Mouse (Mus musculus): ENCODE data around the gene Prkg1.

Gene Prkg1

DNA sequence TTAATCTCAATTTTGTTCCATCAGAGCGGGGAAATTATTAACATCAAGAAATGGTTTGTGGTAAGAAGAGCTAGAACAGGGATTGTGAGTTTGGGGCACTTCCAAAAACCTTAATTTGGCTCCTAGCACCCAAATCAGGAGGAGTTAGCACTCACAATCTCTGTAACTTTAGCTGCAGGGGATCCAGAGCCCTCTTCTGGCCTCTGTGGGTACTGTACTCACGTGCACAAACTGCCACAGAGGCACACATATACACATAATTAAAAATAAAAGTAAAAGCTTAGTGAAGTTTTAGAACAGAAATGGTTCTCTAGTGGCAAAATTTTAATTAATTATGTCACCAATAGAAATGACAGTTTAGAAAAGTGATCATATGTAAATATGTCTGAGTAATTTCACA is 614.9 kb downstream of the Prkg1 start:
- no peak for DNase-seq (ENCODE audit: low read depth, low spot score)

DNA sequence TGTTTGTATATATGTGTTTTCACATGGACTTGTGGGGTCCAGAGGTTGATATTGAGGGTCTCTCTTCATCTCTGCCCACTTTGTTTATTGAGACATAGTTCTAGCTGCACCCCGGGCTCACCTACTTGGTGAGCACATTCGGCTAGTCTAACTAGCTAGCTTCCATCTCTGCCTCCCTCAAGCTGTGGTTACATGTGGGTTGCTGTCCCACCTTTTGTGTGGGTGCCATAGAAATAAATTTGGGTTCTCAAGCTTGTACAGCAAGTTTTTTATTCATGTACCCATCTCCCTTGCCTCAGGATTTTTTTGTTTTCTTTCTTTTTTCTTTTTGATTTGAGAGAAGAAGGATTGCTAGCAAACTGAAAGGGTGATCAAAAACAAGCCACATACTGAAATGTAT is 617.4 kb downstream of the Prkg1 start:
- DNase-seq (ENCODE audit: low read depth, low spot score): no peak

DNA sequence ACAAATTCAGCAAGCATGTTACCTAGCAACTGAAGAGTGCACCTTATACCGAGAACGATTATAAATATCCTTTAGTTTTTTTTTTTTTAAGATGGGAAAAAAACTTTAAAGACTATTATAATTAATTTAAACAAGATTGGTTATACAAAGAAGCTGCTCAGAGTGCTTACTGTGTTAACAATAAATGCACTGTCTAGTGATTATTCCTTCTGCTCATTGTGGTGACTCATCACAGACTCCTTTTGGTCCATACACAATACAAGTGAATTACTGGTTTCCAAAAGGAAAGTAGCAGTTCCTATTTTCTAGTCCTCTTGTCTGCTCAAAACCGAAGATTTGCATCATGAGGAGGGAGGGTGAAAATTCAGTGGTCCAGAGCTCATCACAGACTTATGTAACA is 618.7 kb downstream of the Prkg1 start:
- no peak for DNase-seq (ENCODE audit: low read depth, low spot score)

DNA sequence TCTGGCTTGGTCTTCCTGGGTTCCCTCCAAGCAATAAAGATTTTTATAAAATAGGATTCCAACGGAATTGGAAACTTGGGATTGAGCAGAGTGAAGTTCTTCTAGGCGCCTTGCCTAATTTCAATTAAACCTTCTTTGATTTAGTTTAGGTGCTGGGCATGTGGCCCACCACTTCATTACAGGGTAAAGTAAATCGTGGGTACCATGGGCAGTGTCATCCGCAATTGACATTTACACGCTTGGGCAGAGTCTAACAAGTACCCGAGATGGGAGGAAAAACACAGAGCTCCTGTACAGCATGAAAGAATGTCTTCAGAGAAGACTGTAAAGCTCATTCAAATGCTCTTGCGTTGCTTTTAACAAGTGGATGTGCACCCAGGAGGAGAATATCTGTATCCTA is 622.9 kb downstream of the Prkg1 start:
- no peak for DNase-seq (ENCODE audit: low read depth, low spot score)

DNA sequence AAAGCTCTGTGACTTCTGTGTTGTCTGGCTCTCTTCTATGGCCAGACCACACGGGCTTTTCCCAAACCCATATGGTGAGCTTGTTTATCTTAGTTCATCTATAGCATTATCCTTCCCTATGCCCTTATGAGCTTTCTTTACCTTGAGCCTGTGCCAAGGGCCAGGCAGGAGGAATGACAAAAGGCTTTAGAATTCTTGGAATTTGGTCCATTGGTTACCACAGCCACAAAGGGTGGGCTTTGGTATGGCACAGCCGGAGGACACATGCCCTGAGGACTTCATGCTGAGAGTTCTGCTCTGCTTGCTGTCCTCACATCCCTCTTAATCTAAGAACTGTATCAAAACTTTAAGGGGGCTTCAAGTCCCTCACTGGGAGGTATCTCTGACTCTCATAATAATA is 628.5 kb downstream of the Prkg1 start:
- no peak for DNase-seq (ENCODE audit: low read depth, low spot score)

DNA sequence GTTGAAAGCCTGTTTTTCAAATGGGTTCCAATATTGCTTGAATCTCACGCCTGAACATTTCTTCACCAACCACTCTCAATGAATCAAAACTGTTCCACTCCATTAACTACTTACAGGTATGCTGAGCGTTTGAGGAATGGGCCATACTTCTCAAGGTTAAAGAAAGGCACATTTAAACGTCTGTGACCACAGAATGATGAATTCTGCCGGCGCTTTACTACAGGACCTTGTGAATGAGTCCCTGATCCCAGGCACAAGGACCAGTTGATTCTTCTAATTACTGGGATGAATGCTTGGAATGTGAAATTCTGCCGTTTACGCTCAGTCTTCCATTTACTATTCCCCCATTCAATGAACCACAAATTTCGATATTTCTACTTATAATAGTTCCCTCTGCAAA is 632.2 kb downstream of the Prkg1 start:
- DNase-seq (ENCODE audit: low read depth, low spot score): no peak

DNA sequence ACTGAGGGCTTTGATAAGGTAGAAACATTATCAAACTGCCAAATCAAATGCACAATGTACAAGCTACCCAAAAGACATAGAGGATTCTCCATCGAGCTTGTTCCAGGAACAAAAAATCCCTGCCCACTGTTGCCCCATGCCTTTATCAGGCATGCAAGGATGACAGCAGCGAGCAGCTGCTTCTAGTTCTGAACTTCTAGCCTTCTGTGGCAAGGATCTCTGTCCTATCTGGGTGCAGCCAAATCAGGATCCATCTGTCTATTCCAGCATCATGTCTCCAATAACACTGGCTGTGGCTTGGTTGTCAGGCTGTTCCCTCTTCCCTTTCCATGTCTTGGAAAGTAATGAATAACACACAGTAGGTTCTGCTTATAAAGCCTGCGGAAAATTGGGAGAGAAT is 640.2 kb downstream of the Prkg1 start:
- DNase-seq (ENCODE audit: low read depth, low spot score): no peak

DNA sequence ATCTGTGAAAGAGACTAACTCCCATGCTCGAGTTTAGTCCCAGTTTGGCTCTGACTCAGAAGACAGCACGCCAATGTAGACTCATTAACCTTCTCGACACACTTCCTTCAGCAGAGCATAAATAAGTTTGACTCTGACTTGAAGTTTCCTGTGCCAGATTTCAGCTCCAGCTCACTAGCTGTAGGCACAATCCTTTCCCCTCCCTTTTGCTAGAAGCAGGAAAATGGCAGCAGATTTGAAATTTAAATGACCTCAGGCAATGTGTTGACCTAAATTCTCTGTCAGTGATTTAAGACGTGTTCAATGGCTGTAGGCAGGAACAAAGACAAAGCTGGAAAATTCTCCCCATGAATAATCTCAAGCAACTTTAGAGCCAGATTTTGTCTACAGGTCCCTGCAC is 650.1 kb downstream of the Prkg1 start:
- no peak for DNase-seq (ENCODE audit: low read depth, low spot score)

DNA sequence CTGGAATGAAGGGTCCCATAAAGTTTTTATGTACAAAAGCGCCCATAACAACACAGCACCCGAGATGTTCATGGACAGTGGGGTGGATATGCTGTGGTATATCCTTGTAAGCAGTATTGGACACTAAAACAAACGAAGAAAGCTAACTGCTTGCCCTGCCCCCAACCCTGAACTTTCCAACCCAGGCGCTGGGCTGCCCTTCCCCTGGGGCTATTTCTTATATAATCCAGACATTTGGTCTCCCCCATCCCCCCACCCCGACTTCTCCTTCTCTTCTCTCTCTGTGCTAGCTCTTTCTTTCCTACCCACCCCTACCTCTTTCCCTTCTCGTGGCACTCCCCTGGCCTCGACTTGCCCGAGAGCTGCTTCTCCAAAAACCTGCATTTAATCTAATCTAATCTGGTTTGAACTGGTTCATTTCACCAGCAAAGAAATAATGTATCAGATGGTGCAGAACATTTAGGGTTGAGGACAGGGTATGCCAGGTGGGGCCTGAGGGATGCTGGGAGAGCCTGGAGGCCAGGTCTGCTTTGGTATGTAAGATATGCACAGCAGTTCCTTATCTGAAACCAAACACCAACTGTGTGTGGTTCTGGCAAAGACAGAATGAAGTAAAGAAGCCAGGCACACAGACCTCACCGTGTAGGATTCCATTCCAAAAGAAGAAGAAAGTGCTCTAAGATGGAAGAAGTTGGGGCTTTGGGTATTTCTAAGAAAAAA is 657.8 kb downstream of the Prkg1 start:
- DNase-seq (ENCODE audit: low read depth, low spot score): no peak

DNA sequence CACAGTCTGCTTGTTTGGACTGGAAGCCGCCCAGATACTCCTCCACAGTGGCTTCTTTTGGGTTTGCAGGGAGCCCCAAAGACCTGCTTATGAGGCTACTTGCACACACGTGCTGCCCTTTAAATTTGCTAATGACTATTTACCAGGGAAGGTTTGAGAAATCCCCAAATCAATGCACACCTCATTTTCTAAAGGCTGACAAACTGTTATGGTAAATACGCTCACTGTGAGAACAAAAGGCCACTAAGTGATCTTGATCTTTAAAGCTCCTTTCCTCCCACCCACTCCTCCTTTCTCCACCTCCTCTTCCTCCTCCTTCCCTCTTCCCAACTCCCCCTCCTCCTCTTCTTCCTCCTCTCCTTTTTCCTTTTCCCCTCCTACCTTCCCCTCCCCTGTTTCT is 658.8 kb downstream of the Prkg1 start:
- no peak for DNase-seq (ENCODE audit: low read depth, low spot score)

DNA sequence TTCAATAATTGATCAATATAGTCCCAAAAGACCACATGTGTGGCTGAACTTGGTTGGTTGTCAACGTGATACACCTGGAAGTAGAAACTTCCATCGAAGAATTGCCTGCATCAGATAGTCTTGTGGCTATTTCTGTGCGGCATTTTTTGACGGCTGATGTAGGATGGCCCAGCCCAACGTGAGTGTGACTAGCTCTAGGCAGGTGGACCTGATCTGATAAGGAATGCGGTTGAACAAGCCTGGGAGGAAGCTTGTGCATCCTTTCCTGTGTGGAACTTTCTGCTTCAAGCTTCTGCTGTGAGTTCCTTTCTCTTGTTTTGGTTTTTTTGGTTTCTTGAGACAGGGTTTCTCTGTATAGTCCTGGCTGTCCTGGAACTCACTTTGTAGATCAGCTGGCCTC is 660.1 kb downstream of the Prkg1 start:
- DNase-seq (ENCODE audit: low read depth, low spot score): no peak

DNA sequence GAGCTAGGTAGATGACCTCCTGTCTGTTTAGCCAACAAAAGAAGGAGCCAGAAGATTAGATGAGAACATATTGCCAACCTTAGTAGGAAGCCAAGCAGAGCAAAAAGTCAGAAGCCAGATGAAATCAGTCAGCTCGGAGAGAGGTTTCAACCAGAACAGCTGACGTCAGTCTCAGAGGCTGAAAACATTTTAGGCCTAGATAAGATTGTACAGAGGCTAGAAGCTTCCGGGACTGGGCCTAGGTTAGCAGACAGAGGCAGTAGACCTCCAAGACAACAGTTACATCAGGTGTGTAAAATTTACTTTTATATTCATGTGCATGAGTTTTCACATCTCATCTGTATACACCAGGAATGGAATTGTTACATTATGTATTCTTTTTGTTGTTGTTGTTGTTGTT is 665.5 kb downstream of the Prkg1 start:
- no peak for DNase-seq (ENCODE audit: low read depth, low spot score)

DNA sequence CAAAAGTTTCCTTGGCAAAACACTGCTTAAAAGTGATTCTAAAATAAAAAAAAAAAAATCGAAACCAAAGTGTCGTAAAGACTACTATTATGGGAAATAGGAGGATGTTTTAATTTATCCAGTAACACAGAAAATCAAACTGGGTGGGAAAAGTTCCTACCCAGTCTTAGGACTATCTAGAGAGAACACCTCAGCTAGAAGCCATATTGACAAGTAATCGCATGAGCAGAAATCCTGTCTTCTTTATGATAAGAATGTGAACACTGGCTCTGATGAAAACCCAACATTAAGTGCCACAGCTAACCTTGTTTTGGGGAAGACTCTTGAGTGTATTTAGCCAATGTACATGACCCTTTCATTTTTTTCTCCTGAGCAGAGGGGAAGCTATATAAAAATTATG is 667.0 kb downstream of the Prkg1 start:
- DNase-seq (ENCODE audit: low read depth, low spot score): no peak

DNA sequence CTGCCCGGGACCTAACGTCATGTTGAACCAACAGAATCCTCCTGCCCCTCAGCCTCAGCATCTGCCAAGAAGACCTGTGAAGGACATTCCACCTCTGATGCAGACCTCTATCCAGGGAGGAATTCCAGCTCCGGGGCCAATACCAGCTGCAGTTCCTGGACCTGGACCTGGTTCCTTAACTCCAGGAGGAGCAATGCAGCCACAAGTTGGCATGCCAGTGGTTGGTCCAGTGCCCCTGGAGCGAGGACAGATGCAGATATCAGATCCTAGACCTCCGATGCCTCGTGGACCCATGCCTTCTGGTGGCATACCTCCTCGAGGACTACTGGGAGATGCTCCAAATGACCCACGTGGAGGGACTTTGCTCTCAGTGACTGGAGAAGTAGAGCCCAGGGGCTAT is 681.1 kb downstream of the Prkg1 start:
- no peak for DNase-seq (ENCODE audit: low read depth, low spot score)

DNA sequence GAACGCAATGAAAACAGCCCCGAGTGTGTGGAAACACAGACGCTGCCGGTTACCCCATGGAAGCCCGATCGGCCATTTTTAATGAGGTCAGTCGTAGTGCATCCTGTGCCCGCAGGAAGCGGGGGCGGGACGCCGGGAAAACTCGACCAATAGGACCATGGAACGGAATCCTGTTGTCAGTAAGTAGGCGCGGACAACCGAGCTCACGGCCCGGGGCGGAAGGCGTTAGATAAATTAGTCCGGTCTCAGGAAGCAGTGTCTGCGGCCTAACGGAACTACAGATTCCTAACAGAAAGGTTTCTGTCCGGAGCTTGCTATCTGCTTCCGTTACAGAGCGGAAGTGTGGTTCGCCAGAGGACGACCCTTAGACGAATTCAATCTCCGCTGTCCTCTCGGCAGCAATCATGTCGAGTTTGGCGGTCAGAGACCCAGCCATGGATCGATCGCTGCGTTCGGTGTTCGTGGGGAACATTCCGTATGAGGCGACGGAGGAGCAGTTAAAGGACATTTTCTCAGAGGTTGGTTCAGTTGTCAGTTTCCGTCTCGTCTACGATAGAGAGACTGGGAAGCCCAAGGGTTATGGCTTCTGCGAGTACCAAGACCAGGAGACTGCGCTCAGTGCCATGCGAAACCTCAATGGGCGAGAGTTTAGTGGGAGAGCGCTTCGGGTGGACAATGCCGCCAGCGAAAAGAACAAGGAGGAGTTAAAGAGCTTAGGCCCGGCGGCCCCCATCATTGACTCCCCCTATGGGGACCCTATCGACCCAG is 682.0 kb downstream of the Prkg1 start, which contains the start of gene Cstf2t:
Gene Cstf2t (plus strand): TSS at position 176 of the 768 bp plus-strand sequence.
- DNase-seq (ENCODE audit: low read depth, low spot score): peak; percentile 92

DNA sequence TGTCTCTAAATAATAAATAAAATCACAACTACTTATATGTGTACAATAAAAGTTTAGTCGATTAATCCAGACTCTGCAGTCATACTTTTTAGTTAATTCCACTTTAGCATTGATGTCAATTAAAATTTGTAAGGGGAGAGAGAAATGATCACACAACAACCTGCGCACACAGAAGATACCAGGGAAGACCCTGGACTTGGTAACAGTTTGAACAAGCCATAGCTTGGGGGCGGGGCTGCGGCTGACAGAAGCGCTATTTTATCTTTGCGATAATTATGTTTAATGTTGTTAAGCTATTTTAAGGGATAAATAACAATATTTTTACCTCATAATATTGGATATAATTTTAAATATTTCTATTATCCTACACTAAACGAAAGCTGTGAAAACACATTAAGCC is 682.6 kb downstream of the Prkg1 start:
- no peak for DNase-seq (ENCODE audit: low read depth, low spot score)

DNA sequence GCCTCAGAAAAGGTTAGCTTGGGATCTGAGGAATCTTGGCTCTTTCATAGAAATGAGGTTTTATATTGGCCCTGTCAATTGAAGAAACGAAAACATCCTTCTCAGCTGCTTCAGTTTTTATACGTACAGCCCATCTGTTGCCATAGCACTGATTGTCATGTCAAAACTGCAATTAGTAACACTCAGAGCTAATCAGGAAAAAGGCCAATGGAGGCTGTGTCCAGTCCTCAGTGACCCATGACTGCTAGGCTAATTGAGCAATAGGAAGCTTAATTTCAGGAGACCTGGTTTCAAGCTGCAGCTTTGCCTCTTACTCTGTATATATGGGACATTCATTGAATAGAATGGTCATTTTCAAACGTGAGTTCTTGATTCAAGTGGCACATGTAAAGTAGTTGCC is 686.6 kb downstream of the Prkg1 start:
- no peak for DNase-seq (ENCODE audit: low read depth, low spot score)

DNA sequence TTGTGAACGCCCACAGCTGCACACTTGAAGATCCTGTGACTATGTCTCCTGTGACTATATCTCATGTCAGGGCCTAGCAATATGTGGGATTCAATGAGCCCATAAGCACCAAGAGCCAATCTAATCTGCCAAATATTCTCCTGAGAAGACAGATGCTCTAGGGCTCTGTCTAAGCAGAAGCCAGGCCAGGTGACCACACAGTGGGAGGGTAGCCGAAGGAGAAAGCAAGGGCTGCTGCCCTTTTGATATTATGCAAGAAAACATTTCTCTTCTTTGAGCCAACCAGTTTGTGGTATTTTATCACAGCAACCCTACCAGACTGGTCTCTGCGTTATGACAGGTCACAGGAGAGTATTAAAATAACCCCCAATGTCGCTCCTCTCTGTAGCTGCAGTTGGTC is 688.7 kb downstream of the Prkg1 start:
- no peak for DNase-seq (ENCODE audit: low read depth, low spot score)

DNA sequence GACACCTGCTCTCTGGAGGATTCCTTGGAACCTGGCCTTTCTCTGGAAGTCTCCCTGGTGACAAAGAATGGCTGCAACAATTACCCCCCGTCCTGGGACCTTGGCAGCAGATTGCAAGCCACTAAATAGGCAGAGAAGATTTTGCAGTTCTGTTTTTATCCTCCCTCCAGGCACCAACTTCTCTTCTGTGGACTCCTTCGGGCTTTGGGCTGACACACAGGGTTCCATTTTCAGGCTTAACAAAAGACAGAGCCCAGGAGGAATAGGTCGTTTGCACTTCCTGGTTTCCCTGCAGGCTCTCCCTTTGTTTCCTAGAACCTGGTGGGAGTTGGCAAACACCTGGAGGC is 690.1 kb downstream of the Prkg1 start:
- no peak for DNase-seq (ENCODE audit: low read depth, low spot score)

DNA sequence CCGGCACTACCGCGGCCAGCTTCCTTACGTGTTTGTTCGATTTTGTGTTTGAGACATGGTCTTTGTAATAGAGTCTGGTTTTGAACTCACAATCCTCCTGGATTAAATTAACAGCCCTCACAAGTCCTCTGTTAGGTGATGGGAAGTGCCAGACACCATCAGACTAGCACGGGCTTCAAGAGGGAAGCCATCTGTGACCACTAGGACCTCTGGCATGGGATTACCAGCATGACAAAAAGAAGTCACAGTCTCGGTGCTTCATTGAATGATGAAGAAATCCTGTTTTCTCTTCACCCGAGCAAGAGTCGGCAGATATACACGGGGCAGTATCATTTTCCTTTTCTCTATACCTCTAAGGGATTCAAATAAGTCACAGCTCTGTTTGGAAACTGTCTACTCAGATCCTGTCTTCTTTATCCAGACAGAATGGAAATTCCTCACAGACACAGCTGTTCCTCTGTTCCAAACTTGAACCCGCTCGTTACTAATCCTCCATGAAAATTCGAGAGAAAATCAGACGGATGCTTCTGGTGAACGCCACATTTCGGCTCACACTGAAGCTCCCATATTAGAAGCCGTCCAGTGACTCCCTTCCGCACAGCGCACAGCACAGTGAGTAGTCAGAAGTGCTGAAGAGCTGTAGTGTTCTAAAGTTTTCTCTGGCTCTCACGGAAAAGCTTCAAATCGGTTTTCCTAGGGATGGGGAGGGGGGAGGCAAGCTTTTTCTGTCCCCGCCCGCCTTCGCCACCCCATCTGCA is 690.7 kb downstream of the Prkg1 start:
- no peak for DNase-seq (ENCODE audit: low read depth, low spot score)

DNA sequence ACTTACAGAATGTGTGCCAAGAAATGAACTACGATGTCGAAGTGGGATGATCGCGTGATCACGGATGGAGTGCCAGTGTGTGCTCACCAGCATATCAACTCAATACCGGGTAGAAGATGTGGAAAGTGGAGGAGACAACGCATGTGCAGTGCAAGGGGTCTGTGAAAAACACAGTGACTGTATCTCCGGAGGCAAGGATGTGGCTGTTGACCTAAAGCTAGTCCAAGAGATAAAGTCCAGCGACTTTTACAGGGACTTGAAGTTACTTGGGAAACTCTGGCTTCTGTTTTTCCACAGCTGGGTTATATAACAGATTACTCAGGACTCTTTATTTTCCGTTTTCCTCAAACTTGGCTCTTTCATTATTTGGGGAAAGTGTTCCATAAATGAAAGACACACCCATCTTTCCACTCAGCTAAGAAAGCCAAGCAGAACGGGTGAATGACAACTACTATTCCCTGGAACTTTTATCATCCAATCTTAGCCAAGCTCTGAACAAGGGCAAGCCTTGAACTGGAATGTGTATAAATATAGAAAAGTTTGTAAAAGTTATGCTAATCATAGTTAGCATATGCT is 699.5 kb downstream of the Prkg1 start:
- no peak for DNase-seq (ENCODE audit: low read depth, low spot score)

DNA sequence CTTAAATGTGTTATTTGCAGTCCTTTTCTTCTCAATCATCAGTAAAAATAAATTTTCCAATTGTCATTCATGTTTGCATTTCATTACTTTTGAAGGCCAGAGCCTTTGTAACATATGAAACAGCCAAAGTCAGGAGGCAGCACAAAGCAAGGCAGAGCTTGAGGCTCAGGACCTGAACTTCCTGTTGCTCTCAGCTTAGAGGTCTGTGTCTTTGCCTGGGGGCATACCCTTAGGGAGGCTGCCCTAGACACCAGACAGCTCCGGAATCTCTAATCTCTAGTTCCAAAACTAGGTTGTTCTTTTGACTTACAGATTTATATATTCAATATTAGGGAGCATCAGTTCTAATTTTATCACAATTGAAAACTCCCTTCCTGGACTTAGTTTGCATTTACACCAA is 700.1 kb downstream of the Prkg1 start:
- DNase-seq (ENCODE audit: low read depth, low spot score): no peak

All from WW6 (cell line).